Mouse (Mus musculus) adipocyte (in vitro differentiated cells): ENCODE measurements around the gene Ubc.
"Not testable (repeated sequence)": the region's sequence is repeated elsewhere in the genome, so short reads cannot be mapped to it uniquely, and the experiment has no call there.

ENCODE experiments used
- DNase-seq: peaks from one replicate; pipeline ENCODE4 v3.0.0-alpha.2; 2016; ENCODE audit warnings: low spot score

Gene Ubc

GRCm38 (mm10) chr5:125404536-125404902 lies 14.5 kb upstream of the Ubc start:
- DNase-seq: peak; percentile 70

GRCm38 (mm10) chr5:125403481-125404465 lies 13.8 kb upstream of the Ubc start:
- peak; percentile 84 for DNase-seq

- no peak for DNase-seq
These were observed 13.0 kb upstream of the Ubc start for GRCm38 (mm10) chr5:125402991-125403390.

GRCm38 (mm10) chr5:125402476-125402875 lies 12.5 kb upstream of the Ubc start:
- DNase-seq: no peak

- no peak for DNase-seq
These were observed 10.9 kb upstream of the Ubc start for GRCm38 (mm10) chr5:125400903-125401302.

GRCm38 (mm10) chr5:125395008-125395407 lies 5.0 kb upstream of the Ubc start:
- no peak for DNase-seq

- DNase-seq: peak; percentile 87
These were observed 3.9 kb upstream of the Ubc start for GRCm38 (mm10) chr5:125393622-125394603.

- DNase-seq: peak; percentile 99
These were observed 3.1 kb upstream of the Ubc start for GRCm38 (mm10) chr5:125392977-125393621.

- DNase-seq: no peak
These were observed 2.6 kb upstream of the Ubc start for GRCm38 (mm10) chr5:125392618-125392976.

- DNase-seq: not testable (repeated sequence)
These were observed 2.2 kb upstream of the Ubc start for GRCm38 (mm10) chr5:125392176-125392575.

GRCm38 (mm10) chr5:125391609-125392008 lies 1.6 kb upstream of the Ubc start:
- peak; percentile 99 for DNase-seq

GRCm38 (mm10) chr5:125390906-125391477 lies 990 bp upstream of the Ubc start:
- DNase-seq: no peak

- peak; percentile 85 for DNase-seq
These were observed 847 bp downstream of the Ubc start, which contains the start of gene Gm10382 for GRCm38 (mm10) chr5:125389131-125389578. Gene Gm10382 (plus strand): TSS chr5:125389322.

GRCm38 (mm10) chr5:125388358-125389092 lies 1.5 kb downstream of the Ubc start:
- peak; percentile 54 for DNase-seq

GRCm38 (mm10) chr5:125387295-125387694 lies 2.7 kb downstream of the Ubc start:
- not testable (repeated sequence) for DNase-seq

- peak; percentile 68 for DNase-seq
These were observed 4.6 kb downstream of the Ubc start for GRCm38 (mm10) chr5:125385215-125385940.

- peak; percentile 76 for DNase-seq
These were observed 5.3 kb downstream of the Ubc start for GRCm38 (mm10) chr5:125384512-125385214.

GRCm38 (mm10) chr5:125383637-125384420 lies 6.2 kb downstream of the Ubc start:
- peak; percentile 64 for DNase-seq
